Mouse (Mus musculus) megakaryocyte, embryonic 14.5 days (primary cell): ENCODE measurements around the gene Gjb4.

ENCODE experiments used
- FLI1 ChIP-seq: IDR thresholded peaks from 2 replicates; pipeline ENCODE4 v1.6.1; 2012; ENCODE audit warnings: low read length, inconsistent platforms, mixed read lengths
- GATA1 ChIP-seq: IDR thresholded peaks from 3 replicates; pipeline ENCODE4 v1.6.1; 2012; ENCODE audit warnings: mixed read lengths, low read length, inconsistent platforms, borderline replicate concordance

DNA sequence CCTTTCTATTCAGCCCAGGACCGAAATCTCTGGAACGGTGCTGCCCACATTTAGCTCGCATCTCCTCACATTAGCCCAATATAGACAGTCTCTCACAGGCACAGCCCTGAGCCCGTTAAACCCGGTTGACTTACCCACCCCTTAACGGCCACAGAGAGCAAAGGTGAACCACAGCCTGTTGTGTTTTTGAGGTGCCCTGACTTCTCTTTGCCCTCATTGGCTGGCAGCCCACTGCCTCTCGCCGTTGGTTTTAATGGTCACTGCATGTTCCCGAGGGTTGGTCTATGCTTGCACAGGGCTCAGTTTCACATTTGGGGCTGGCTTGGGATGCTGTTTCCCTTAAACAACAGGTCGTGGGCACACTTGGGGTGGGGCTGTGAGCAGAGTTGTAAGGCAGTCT lies 29.6 kb downstream of the Gjb4 start:
- no peak for TF ChIP-seq GATA1
- TF ChIP-seq FLI1: no peak
